Mouse (Mus musculus) G1E (cell line): Measurements from ENCODE around the gene Mdfi.

Source experiments
- CTCF ChIP-seq: IDR thresholded peaks from 2 replicates; pipeline ENCODE4 v1.5.1; 2012; ENCODE audit warnings: low read depth, low read length, inconsistent platforms, mixed read lengths
- GATA1 ChIP-seq: IDR thresholded peaks from 2 replicates; pipeline ENCODE4 v1.6.1; 2012; ENCODE audit warnings: borderline replicate concordance, low read length, inconsistent platforms, mixed read lengths

- TF ChIP-seq CTCF (no peak), GATA1 (no peak)
Measured at GRCm38 (mm10) chr17:47843465-47843864, 9.0 kb upstream of the Mdfi start.
